Mouse (Mus musculus) thymus, adult 2 months (tissue): ENCODE measurements around the gene Pdia2.

ENCODE experiments used
- CTCF ChIP-seq: fragments of 200-500 bp; IDR thresholded peaks from 2 replicates; pipeline ENCODE4 v1.5.1; 2012; ENCODE audit warnings: mild to moderate bottlenecking, control low read depth, low read length, moderate library complexity, borderline replicate concordance; ENCODE audit not compliant: control insufficient read depth, poor library complexity, insufficient read depth; ENCODE audit errors: extremely low read depth
- POLR2A ChIP-seq: fragments of 200-500 bp; IDR thresholded peaks from 2 replicates; pipeline ENCODE4 v1.6.1; 2012; ENCODE audit warnings: mild to moderate bottlenecking, low read length, control low read depth, moderate library complexity; ENCODE audit not compliant: control insufficient read depth, poor library complexity, insufficient read depth; ENCODE audit errors: extremely low read depth

GRCm38 (mm10) chr17:26192481-26193190, 6.3 kb downstream of the Pdia2 start:
- TF ChIP-seq CTCF (no peak), POLR2A (no peak)
